Mouse (Mus musculus) kidney, embryonic 14.5 days (tissue): ENCODE data around the gene Acat2. TPM values are rescaled to one million over a fixed set of nuclear protein-coding genes. Genes with fewer than 3 reads are reported as not detected.

Experiments
- ATAC-seq: fragments of 200-750 bp; cut with Nextera tagmentation; 2 replicates; pipeline ENCODE4 v1.8.0; 2017; ENCODE audit warnings: moderate number of reproducible peaks, mild to moderate bottlenecking, moderate TSS enrichment, moderate library complexity; ENCODE audit not compliant: low FRiP score, low TSS enrichment
- H3K27ac ChIP-seq: fragments of 300-500 bp; sonication (generic); 2 replicates; pipeline ENCODE4 v1.5.1; 2014; ENCODE audit warnings: low read depth, mild to moderate bottlenecking, low read length, moderate library complexity, mixed read lengths
- H3K27me3 ChIP-seq: fragments of 300-500 bp; sonication (generic); 2 replicates; pipeline ENCODE4 v1.6.1; 2014; ENCODE audit warnings: mild to moderate bottlenecking, low read length; ENCODE audit not compliant: control insufficient read depth, insufficient read depth
- H3K36me3 ChIP-seq: fragments of 300-500 bp; sonication (generic); 2 replicates; pipeline ENCODE4 v1.6.1; 2014; ENCODE audit warnings: low read length, mixed read lengths; ENCODE audit not compliant: control insufficient read depth, insufficient read depth
- H3K4me1 ChIP-seq: fragments of 300-500 bp; sonication (generic); 2 replicates; pipeline ENCODE4 v1.6.1; 2014; ENCODE audit warnings: low read length, mixed read lengths; ENCODE audit not compliant: control insufficient read depth, insufficient read depth
- H3K4me2 ChIP-seq: fragments of 300-500 bp; sonication (generic); replicated peaks from 2 replicates; pipeline ENCODE4 v1.6.1; 2014; ENCODE audit warnings: low read depth, mild to moderate bottlenecking, low read length
- H3K4me3 ChIP-seq: fragments of 300-500 bp; sonication (generic); 2 replicates; pipeline ENCODE4 v1.5.1; 2014; ENCODE audit warnings: mild to moderate bottlenecking, low read length
- H3K9ac ChIP-seq: fragments of 300-500 bp; sonication (generic); 2 replicates; pipeline ENCODE4 v1.6.1; 2014; ENCODE audit warnings: low read depth, mild to moderate bottlenecking, low read length, moderate library complexity
- H3K9me3 ChIP-seq: fragments of 300-500 bp; sonication (generic); 2 replicates; pipeline ENCODE4 v1.6.1; 2016; ENCODE audit warnings: low read length; ENCODE audit not compliant: control insufficient read depth
- WGBS: fragments of 180-500 bp; shearing (Covaris S2); extraction: QIAGEN DNeasy Blood & Tissue Kit; methylation state at CpG from one replicate; pipeline ENCODE4 v1.1.7; 2014; 5-methylcytosine and 5-hydroxymethylcytosine counted together
- polyA plus RNA-seq: library from polyadenylated mRNA; unstranded; fragments of >200 nt; fragmentation: Nextera tagmentation; extraction: Ambion mirVana; gene quantifications from 2 replicates; pipeline ENCODE4 v1.2.1, GENCODE M21; 2014

Acat2 gene
- polyA plus RNA-seq, 1 experiment from 2014 or later: 78.4 TPM

GRCm38 (mm10) chr17:12916588-12917380 lies 43.8 kb downstream of the Acat2 start:
- H3K4me3 ChIP-seq: peak overlapping the region; percentile 95
- peaks cover 5% of the 10 kb centered on the region; the same call in 1 of the 2 replicates for H3K4me1 ChIP-seq
- peak overlapping the region; percentile 99 for H3K9ac ChIP-seq
- peak overlapping the region; percentile 94 for H3K27ac ChIP-seq
- H3K4me2 ChIP-seq: peak overlapping the region; percentile 47
- H3K27me3 ChIP-seq: no peaks in the 10 kb centered on the region
- peaks cover 57% of the 10 kb centered on the region for H3K36me3 ChIP-seq
- H3K9me3 ChIP-seq: no peaks in the 10 kb centered on the region
- peak; percentile 64 for ATAC-seq
- under 1% methylated on average over 40 of the region's 40 CpGs for WGBS

- H3K36me3 ChIP-seq: peaks cover 57% of the 10 kb centered on the region
- H3K27me3 ChIP-seq: no peaks in the 10 kb centered on the region
- H3K9ac ChIP-seq: peak within 1 kb of the TSS; percentile 99
- peak; percentile 99 for ATAC-seq
- peak within 1 kb of the TSS; percentile 95 for H3K4me3 ChIP-seq
- WGBS: under 1% methylated on average over 55 of the region's 56 CpGs
- H3K4me2 ChIP-seq: peak within 1 kb of the TSS; percentile 79
- no peaks in the 10 kb centered on the region for H3K9me3 ChIP-seq
- peak within 1 kb of the TSS; percentile 94 for H3K27ac ChIP-seq
- peaks cover 5% of the 10 kb centered on the region; the same call in 1 of the 2 replicates for H3K4me1 ChIP-seq
Observed at GRCm38 (mm10) chr17:12915881-12916583, 44.5 kb downstream of the Acat2 start, which contains the start of gene Mrpl18. Gene Mrpl18, minus strand, starts transcription at chr17:12916345.

DNA sequence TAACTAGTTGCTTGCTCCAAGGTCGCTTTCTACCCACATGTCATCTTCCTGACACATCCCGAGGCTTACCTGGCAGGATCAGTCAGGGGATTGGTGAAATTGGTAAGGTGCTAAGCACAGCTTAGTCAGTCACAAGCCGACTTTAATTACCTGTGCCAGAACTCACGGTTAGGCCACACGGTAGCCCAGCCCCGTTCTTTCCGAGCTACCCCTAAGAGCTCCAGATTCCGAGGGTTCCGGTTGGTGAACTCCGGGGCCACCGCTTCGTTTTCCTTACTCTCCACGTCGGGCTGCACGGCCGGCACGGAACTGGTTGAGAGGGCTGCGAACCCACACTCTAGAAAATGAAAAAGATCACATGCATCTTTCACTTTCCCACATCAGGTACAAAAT lies 45.1 kb downstream of the Acat2 start, which contains the start of gene Tcp1:
Gene Tcp1, plus strand, starts transcription at position 214 of the 393 bp plus-strand sequence.
- peak; percentile 13 for ATAC-seq

GRCm38 (mm10) chr17:12910391-12910790 lies 50.2 kb downstream of the Acat2 start:
- H3K9ac ChIP-seq: no peak overlapping the region
- H3K4me3 ChIP-seq: no peak overlapping the region
- H3K9me3 ChIP-seq: no peaks in the 10 kb centered on the region
- WGBS: 90% methylated on average over 8 of the region's 8 CpGs
- H3K27me3 ChIP-seq: no peaks in the 10 kb centered on the region
- peaks cover 5% of the 10 kb centered on the region; the same call in 1 of the 2 replicates for H3K4me1 ChIP-seq
- H3K27ac ChIP-seq: no peak overlapping the region
- H3K4me2 ChIP-seq: no peak overlapping the region
- peaks cover 40% of the 10 kb centered on the region for H3K36me3 ChIP-seq
- ATAC-seq: no peak

More for the DNA sequence above, 45.1 kb downstream of the Acat2 start, which contains the start of gene Tcp1:
- Histone ChIP-seq H3K9ac (peak within 1 kb of the TSS; percentile 99), H3K27ac (peak within 1 kb of the TSS; percentile 94), H3K27me3 (no peaks in the 10 kb centered on the region), H3K9me3 (no peaks in the 10 kb centered on the region), H3K4me3 (peak within 1 kb of the TSS; percentile 95), H3K4me2 (peak within 1 kb of the TSS; percentile 79), H3K36me3 (peaks cover 57% of the 10 kb centered on the region), H3K4me1 (peaks cover 5% of the 10 kb centered on the region; the same call in 1 of the 2 replicates)
- under 1% methylated on average over 18 of the region's 18 CpGs for WGBS

- no peak within 1 kb of the TSS for H3K9ac ChIP-seq
- no peak for ATAC-seq
- H3K4me1 ChIP-seq: no peaks in the 10 kb centered on the region; the same call in 1 of the 2 replicates
- no peak within 1 kb of the TSS for H3K4me2 ChIP-seq
- no peaks in the 10 kb centered on the region for H3K27me3 ChIP-seq
- peaks cover 45% of the 10 kb centered on the region for H3K36me3 ChIP-seq
- no peak within 1 kb of the TSS for H3K27ac ChIP-seq
- H3K4me3 ChIP-seq: no peak within 1 kb of the TSS
- no peaks in the 10 kb centered on the region for H3K9me3 ChIP-seq
- 82% methylated on average over 35 of the region's 35 CpGs for WGBS
Observed at GRCm38 (mm10) chr17:12909361-12910280, 50.9 kb downstream of the Acat2 start, which contains the start of gene Pnldc1. Gene Pnldc1, minus strand, starts transcription at chr17:12910230.

DNA sequence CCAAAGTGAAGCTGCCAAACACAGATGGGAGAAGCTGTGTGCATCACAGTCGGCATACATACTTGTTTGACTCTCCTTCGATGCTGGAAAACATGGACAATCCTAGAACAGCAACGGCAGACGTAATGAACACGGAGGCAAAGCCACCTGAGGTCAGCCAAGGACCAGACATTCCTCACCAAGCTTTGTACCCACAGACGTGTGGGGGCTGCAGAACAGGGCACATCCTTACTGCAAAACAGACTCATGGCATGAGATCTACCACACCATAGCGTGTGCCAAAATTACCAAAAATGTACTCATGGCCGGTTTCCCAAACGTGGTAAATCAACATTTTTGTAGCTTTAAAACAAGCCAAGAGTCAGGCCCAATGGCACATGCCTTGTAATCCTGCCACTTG lies 54.1 kb downstream of the Acat2 start:
- H3K4me2 ChIP-seq: no peak overlapping the region
- H3K9me3 ChIP-seq: no peaks in the 10 kb centered on the region
- H3K27me3 ChIP-seq: no peaks in the 10 kb centered on the region
- H3K4me3 ChIP-seq: no peak overlapping the region
- H3K9ac ChIP-seq: no peak overlapping the region
- 90% methylated on average over 9 of the region's 9 CpGs for WGBS
- no peak overlapping the region for H3K27ac ChIP-seq
- peaks cover 27% of the 10 kb centered on the region; the same call in 1 of the 2 replicates for H3K36me3 ChIP-seq
- no peak for ATAC-seq
- no peaks in the 10 kb centered on the region for H3K4me1 ChIP-seq

DNA sequence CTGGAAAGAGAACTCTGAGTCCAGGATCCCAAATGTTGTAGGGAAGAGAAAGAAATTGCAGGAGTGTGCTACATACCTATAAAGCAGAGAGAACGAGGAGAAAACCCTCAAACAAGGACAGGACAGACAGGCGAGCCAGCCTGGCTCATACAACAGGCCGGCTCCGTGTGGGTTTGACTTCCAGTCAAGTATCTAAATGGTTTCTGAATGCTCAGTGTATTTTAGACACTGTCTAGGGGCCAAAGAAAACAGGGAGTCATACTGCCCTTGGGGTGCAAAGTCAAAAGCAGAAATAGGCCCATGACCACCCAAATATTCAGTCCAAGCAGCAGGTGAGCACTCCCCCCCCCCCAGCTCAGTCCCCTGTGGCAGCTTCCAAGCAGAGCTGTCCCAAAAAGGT lies 54.7 kb downstream of the Acat2 start:
- 88% methylated on average over 4 of the region's 4 CpGs for WGBS
- Histone ChIP-seq H3K4me2 (no peak overlapping the region), H3K36me3 (peaks cover 20% of the 10 kb centered on the region; the same call in 1 of the 2 replicates), H3K27ac (no peak overlapping the region), H3K27me3 (no peaks in the 10 kb centered on the region), H3K9ac (no peak overlapping the region), H3K4me1 (no peaks in the 10 kb centered on the region), H3K4me3 (no peak overlapping the region), H3K9me3 (no peaks in the 10 kb centered on the region)
- ATAC-seq: no peak

DNA sequence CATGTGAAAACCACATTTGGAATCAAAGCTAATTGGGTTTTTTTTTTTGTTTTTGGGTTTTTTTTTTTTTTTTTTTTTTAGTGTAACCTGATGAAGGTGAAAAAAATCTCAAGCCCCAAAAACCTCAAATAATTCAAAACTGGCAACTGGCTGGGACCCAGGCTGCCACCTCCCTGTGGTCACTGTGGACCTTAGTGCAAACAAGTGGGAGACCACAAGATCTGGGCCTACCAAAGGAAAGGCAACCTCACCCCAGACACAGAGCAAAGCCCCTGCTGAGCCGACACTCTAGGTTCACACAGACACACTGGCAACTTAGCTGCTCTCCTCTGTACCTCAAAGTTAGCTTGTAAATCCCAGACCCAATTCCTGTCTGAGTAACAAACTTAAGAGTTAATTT lies 56.2 kb downstream of the Acat2 start:
- no peak for ATAC-seq
- no peaks in the 10 kb centered on the region for H3K4me1 ChIP-seq
- no peak overlapping the region for H3K9ac ChIP-seq
- no peak overlapping the region for H3K4me3 ChIP-seq
- H3K27ac ChIP-seq: no peak overlapping the region
- H3K4me2 ChIP-seq: no peak overlapping the region
- H3K36me3 ChIP-seq: peaks cover 17% of the 10 kb centered on the region; the same call in 1 of the 2 replicates
- H3K9me3 ChIP-seq: no peaks in the 10 kb centered on the region
- H3K27me3 ChIP-seq: no peaks in the 10 kb centered on the region
- 81% methylated on average over 1 of the region's 1 CpGs for WGBS
